Mouse (Mus musculus): ENCODE results near the gene Hmgcs1. TPM values are rescaled to one million over a fixed set of nuclear protein-coding genes. Genes with fewer than 3 reads are reported as not detected.
"Not testable (repeated sequence)": the region's sequence is repeated elsewhere in the genome, so short reads cannot be mapped to it uniquely, and the experiment has no call there.

Hmgcs1 gene
- 10 to 100 TPM; 29.3 to 35.0 (median 32.5) TPM for total RNA-seq (2022)

DNA sequence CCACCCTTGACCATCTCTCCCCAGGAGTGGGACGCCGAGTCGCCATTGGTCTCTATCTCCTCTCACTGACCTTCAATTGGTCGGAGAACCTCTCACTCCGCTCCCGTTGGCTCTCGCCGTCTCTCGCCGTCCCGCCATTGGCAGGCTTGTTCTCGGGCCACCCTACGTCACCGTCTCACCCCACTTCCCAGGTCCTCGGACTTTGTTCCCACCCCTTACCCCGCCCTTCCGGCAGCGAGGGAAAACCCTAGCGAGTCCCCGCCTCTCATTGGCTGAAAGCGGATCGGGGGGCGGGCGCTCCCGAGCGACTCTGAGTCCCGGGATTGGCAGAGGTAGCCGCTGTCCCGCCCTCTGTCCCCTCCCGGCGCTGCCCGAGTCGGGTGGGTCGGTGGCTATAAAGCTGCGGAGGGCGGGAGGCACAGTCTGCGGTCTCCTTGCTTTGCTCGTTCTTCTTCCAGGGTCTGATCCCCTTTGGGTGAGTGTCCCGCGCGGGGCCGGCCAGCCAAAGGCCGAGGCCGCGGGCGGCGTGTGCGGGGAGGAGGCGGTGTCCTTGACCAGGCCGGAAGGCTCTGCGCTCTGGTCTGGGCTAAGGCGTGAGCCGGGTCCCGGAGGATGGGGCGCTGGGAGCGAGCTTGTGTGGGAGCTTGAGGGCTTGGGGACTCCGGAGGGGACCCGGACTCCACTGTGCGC, at the start of gene Hmgcs1:
TSS of gene Hmgcs1 (plus strand) at position 341 of the 690 bp plus-strand sequence.
- peak; percentile 99 for DNase-seq (ENCODE audit: low spot score)

GRCm38 (mm10) chr13:119640504-119640903, 49.7 kb upstream of the Hmgcs1 start:
- DNase-seq (ENCODE audit: low spot score) = peak; percentile 15

GRCm38 (mm10) chr13:119641145-119641544, 49.0 kb upstream of the Hmgcs1 start:
- DNase-seq (ENCODE audit: low spot score) = no peak

- no peak for DNase-seq (ENCODE audit: low spot score)
Measured at GRCm38 (mm10) chr13:119644769-119645168, 45.4 kb upstream of the Hmgcs1 start.

DNA sequence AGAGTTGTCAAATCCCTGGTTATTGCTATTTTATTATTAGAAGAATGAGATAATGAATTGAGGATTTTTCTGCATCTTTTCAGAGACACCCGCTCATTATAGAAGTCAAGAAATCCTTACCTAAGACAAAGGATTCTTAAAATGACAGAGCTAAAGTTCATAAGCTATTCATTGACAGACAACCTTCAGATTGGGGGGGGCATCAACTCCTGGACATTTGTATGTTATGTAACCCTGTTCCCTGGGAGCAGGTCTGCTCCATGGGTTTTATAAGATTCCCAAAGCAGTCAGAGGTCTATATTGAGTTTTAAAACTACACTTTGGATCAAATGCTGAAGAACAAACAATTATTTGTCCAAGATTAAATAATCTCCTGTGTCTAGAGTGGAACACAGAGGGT, 43.7 kb upstream of the Hmgcs1 start:
- no peak for DNase-seq (ENCODE audit: low spot score)

GRCm38 (mm10) chr13:119648891-119649698, 41.1 kb upstream of the Hmgcs1 start:
- DNase-seq (ENCODE audit: low spot score) = no peak

DNA sequence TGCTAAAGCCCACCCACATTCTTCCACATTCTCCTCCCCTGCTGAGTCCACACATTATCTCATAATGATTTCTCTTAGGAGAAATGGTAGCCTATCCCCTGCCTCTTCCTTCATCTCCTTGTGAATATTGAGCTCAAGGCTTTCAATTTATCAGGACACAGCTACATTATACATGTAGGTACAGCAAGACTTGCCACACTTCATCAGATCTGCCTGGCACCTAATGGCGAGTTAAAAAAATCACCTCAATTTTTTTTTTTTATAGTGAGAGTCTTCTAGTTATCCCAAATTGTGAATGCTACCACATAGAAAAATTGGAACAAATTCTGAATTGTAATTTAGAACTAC, 40.5 kb upstream of the Hmgcs1 start:
- DNase-seq (ENCODE audit: low spot score) = no peak

GRCm38 (mm10) chr13:119654734-119655133, 35.4 kb upstream of the Hmgcs1 start:
- DNase-seq (ENCODE audit: low spot score) = no peak

DNA sequence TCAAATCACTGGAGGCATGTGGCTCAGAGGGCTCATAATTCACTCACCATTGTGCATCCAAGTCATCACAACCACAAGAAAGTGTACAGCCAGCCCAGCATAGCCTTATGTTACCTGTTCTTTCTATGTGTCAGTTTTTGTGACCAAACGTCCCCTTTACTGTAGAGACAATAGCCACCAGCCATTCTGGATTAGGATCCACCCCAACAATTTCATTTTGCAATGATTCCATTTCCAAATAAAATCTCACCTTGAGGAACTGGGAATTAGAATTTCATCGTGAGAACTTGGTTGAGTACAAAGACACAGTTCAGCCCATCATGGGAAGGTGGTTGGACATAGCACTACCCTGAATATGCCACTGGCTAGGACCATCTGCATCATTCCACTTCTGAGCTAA, 33.9 kb upstream of the Hmgcs1 start:
- DNase-seq (ENCODE audit: low spot score) = no peak

DNA sequence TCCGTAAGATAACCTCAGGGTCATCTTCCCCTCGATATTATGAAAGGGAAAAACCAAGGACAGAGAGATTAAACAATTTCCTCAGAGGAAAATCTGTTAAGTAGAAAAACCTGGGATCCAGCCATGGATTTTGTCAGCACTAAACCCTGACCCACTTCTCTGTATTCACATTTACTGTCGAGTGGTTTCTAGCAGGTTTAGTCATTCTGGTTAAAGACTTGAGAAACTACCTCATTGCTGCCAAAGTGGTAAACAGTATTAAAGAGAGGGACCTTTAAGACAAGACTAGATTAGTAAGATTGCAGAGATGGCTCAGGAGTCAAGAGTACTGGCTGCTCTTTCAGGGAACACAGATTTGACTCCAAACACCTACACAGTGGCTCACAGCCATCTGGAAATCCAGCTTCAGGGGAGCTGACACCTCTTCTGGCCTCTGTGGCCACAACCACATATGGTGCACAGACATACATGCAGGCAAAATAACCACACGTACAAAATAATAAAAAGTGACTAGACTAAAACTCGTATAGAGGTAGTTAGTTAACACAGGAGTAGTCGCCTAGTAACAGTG, 33.2 kb upstream of the Hmgcs1 start:
- DNase-seq (ENCODE audit: low spot score) = no peak

DNA sequence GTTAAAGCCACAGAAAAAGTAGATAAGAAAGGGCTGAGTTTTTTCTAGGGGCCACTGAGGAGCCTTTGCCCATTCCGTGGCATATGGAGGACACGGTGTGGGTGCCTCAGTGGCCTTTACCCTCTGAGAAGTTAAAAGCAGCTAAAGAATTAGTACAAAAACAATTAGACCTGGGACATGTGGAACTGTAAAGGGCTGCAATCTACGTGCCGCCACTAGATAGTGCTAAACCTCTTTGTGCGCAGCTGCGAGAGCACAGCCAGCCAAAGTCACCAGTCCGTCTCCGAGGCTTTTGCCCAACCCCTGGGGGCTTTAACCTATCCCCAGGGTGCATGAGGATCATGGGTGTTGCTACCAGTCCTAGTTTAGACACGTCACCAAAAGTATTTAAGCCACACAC, 28.8 kb upstream of the Hmgcs1 start:
- not testable (repeated sequence) for DNase-seq (ENCODE audit: low spot score)

DNA sequence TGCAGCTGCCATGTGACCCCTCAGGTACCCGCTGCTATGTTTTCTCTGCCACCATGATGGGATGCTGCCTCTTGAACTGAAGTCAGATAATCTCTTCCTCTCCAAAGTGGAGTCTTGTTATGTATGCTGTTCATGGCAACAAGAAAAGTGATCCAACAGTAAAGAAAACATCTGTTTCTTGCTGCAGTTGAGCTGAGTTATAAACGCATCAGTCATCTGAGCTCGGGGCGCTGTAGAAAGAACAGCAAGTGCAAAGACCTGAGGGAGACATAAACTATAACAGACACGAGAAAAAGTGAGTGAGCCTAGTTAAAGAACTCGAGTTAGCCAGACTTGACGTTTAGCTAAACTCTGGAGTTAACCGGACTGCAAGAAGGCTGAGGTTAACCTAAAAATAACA, 11.4 kb upstream of the Hmgcs1 start:
- no peak for DNase-seq (ENCODE audit: low spot score)

GRCm38 (mm10) chr13:119679721-119680120, 10.5 kb upstream of the Hmgcs1 start:
- DNase-seq (ENCODE audit: low spot score) = no peak

- DNase-seq (ENCODE audit: low spot score) = no peak
Measured at GRCm38 (mm10) chr13:119681161-119681560, 9.0 kb upstream of the Hmgcs1 start.

DNA sequence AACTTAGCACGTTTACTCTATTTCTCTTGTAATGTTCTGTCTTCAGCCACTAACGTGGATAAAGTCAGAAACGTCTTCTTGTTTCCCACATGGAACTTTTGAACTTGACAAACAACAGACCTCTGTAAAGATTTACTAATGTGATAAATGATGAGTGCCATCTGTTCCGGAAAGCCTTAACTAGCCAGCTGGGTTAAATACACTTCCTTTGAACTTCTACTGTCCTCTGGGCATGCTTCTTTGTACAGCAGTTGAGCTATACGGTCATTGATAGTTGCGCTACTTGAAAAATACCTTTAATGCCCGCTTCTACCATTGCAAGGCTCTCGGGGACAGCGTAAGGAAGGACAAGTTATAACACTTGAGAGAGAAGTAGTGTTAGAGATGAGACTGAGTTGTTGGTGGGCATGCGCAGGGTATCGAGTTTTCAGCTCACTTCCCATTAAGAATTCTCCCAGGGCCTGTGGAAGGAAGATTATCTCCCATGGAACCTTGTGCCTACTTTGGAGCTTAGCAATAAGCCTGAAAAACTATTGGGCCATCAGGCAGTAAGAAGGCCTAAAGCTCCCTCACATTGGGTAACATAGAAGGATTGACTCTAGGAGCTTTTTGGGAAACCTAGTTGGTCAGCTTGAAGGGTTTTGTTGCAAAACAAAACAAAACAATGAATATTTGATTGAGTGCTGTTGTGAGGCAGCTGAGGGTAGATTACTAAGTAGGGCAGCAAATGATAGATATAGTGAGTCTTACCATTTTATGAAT, 5.6 kb upstream of the Hmgcs1 start:
- no peak for DNase-seq (ENCODE audit: low spot score)

- no peak for DNase-seq (ENCODE audit: low spot score)
Measured at GRCm38 (mm10) chr13:119689709-119690038, 505 bp upstream of the Hmgcs1 start.

DNA sequence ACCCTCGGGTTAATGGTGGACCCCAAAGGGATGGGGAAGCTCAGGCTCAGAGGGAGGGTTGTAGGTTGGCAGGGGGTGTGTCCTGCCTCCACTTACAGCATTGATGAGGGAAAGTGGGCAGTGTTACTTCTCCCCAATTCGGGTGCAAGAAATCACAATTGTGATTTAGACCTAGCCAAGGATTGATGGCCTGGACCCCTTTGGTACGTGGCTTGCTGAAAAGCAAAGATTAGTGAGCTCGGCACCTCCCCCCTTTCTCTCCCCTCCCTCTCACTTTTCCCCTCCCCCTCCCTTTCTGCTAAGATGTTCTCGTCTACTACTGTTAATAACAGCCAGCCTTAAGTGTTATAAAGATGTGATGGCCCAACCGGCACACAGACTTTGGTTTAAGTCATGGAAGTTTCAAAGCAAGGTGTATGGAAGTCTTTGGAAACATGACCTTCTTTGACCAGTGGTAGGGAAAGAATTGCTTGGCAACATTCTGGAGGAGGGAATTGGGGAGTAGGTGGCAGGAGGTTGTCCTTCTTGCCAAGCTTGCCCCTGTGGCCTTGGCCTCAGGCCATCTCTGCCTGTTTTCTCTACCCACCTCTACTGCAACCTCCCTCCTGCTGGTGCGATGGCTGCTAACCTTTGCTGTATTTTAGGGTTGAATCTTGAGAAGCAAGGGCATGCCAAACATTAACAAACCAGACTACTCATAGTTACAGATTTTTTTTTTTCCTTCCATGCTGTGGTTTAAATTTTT, 869 bp downstream of the Hmgcs1 start:
- DNase-seq (ENCODE audit: low spot score) = no peak

GRCm38 (mm10) chr13:119691958-119692357, 1.8 kb downstream of the Hmgcs1 start:
- DNase-seq (ENCODE audit: low spot score) = not testable (repeated sequence)

DNA sequence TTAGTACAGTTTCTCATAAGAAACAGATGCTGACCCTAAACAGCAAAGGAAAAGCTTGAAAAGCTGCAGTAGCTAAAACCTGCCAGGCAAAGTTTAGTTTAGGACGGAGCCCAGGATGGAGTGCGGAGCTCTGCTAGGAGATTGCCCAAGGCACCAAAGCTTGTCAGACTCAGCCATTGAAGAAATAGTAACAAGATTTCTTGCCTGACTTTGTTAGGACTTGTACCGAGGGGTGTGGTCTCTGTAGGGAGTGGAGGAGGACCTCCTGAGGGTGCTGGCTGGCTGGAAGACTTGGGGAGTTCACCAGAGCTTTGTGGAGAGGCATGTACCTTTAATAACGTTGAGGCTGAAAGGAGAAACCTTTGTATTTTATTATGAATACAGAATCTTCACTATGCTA, 5.5 kb downstream of the Hmgcs1 start:
- no peak for DNase-seq (ENCODE audit: low spot score)

DNA sequence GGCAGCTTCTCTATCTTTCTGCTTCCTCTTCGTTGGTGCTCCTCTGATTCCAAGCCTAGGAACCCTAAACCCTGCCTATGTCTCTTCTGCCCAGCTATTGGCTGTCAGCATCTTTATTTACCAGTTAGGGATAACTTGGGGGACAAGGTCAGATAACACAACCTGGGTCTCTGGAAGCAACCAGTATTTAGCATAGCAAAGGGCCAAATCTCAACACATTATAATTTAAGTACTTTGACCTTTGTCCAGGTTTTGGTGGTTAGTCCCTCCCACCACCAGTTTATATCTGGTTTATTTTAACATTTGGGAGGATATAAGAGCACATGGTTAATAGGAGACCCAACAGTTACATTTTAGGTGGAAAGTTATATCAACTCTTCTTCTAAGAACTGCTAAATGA, 6.3 kb downstream of the Hmgcs1 start:
- DNase-seq (ENCODE audit: low spot score) = no peak

GRCm38 (mm10) chr13:119698436-119698835, 8.3 kb downstream of the Hmgcs1 start:
- no peak for DNase-seq (ENCODE audit: low spot score)

GRCm38 (mm10) chr13:119704280-119704679, 14.1 kb downstream of the Hmgcs1 start:
- DNase-seq (ENCODE audit: low spot score) = no peak

Data from heart, adult 8-10 months (tissue).